Mouse (Mus musculus) embryonic fibroblast, embryonic 13.5 days (primary cell): ENCODE results near the gene Tnip2.

Experiments used
- CTCF ChIP-seq: IDR thresholded peaks from 2 replicates; pipeline ENCODE4 v1.5.1; 2011; ENCODE audit warnings: mild to moderate bottlenecking, control low read depth, low read length, moderate library complexity, borderline replicate concordance; ENCODE audit not compliant: insufficient read depth
- POLR2A ChIP-seq: IDR thresholded peaks from 2 replicates; pipeline ENCODE4 v1.6.1; 2011; ENCODE audit warnings: low read depth, mild to moderate bottlenecking, control low read depth, low read length, moderate library complexity

DNA sequence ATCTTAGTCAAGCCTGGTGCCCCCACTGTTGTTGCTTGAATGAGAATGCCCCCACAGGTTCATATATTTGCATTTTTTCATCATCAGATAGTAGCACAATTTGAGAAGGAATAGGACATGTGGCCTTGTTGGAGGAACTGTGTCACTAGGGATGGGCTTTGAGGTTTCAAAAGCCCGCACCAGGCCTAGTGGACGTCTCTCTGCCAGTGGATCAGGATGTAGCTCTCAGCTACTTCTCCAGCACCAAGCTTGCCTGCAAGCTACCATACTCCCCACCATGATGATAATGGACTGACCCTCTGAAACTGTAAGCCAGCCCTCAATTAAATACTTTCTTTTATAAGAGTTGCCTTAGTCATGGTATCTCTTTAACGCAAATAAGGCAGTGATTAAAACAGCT is 1.3 kb downstream of the Tnip2 start:
- TF ChIP-seq CTCF, result no peak
- TF ChIP-seq POLR2A, result no peak
